Mouse (Mus musculus) liver, embryonic 14.5 days (tissue): Measurements from ENCODE around the gene Iqgap2. TPM values are rescaled to one million over a fixed set of nuclear protein-coding genes. Genes with fewer than 3 reads are reported as not detected.

Experiments
- ATAC-seq: fragments of 200-750 bp; cut with Nextera tagmentation; 2 replicates; pipeline ENCODE4 v1.8.0; 2017; ENCODE audit warnings: moderate number of reproducible peaks, mild to moderate bottlenecking, moderate library complexity; ENCODE audit not compliant: insufficient read depth
- DNase-seq, 3 experiments: peaks; one replicate each; pipeline ENCODE4 v3.0.0-alpha.2; 2012 to 2013; ENCODE audit warnings: low read depth in 3 of 3, low spot score in 3 of 3
- H3K27ac ChIP-seq: fragments of 300-500 bp; sonication (generic); 2 replicates; pipeline ENCODE4 v1.5.1; 2014; ENCODE audit warnings: moderate library complexity, mild to moderate bottlenecking, control low read depth, inconsistent platforms
- H3K27me3 ChIP-seq: fragments of 300-500 bp; sonication (generic); 2 replicates; pipeline ENCODE4 v1.6.1; 2014; ENCODE audit warnings: mild to moderate bottlenecking, low read length, moderate library complexity; ENCODE audit not compliant: control insufficient read depth, insufficient read depth
- H3K36me3 ChIP-seq: fragments of 300-500 bp; sonication (generic); replicated peaks from 2 replicates; pipeline ENCODE4 v1.6.1; 2014; ENCODE audit warnings: low read depth; ENCODE audit not compliant: control insufficient read depth, insufficient read depth
- H3K4me1 ChIP-seq, 2 experiments: fragments of 200-500 bp in 1 of 2; fragments of 300-500 bp in 1 of 2; sonication (generic) in 1 of 2; replicated peaks; 2 replicates each; pipeline ENCODE4 v1.6.1; 2012 to 2014; ENCODE audit warnings: antibody characterized with exemption in 1 of 2, inconsistent platforms in 1 of 2, low read length in 1 of 2; ENCODE audit not compliant: control insufficient read depth in 2 of 2, insufficient read depth in 2 of 2
- H3K4me2 ChIP-seq: fragments of 300-500 bp; sonication (generic); 2 replicates; pipeline ENCODE4 v1.6.1; 2014; ENCODE audit warnings: low read depth, mild to moderate bottlenecking, control low read depth, moderate library complexity
- H3K4me3 ChIP-seq, 2 experiments: fragments of 200-500 bp in 1 of 2; fragments of 300-500 bp in 1 of 2; sonication (generic) in 1 of 2; 2 replicates each; pipeline ENCODE4 v1.5.1; 2012 to 2014; ENCODE audit warnings: low read depth in 2 of 2, low read length in 2 of 2, mild to moderate bottlenecking in 2 of 2, control low read depth in 1 of 2, inconsistent platforms in 1 of 2, moderate library complexity in 1 of 2; ENCODE audit not compliant: insufficient read depth in 1 of 2
- H3K9ac ChIP-seq: fragments of 300-500 bp; sonication (generic); replicated peaks from 2 replicates; pipeline ENCODE4 v1.6.1; 2014; ENCODE audit warnings: mild to moderate bottlenecking, control low read depth, moderate library complexity
- H3K9me3 ChIP-seq: fragments of 300-500 bp; sonication (generic); 2 replicates; pipeline ENCODE4 v1.6.1; 2016; ENCODE audit warnings: low read length, mixed read lengths; ENCODE audit not compliant: control insufficient read depth
- CTCF ChIP-seq: IDR thresholded peaks from 2 replicates; pipeline ENCODE4 v1.5.1; 2016; ENCODE audit warnings: antibody characterized with exemption, low read depth, control low read depth
- EP300 ChIP-seq: IDR thresholded peaks from 2 replicates; pipeline ENCODE4 v1.6.1; 2016; ENCODE audit warnings: antibody characterized with exemption, low read depth
- WGBS: fragments of 180-500 bp; shearing (Covaris S2); extraction: QIAGEN DNeasy Blood & Tissue Kit; methylation state at CpG from one replicate; pipeline ENCODE4 v1.1.7; 2014; ENCODE audit not compliant: insufficient replicate concordance; 5-methylcytosine and 5-hydroxymethylcytosine counted together
- polyA plus RNA-seq, 2 experiments: library from polyadenylated mRNA; depleted of rRNA in 1 of 2; stranded (reverse) in 1 of 2; unstranded in 1 of 2; fragments of >200 nt; fragmentation: Nextera tagmentation in 1 of 2; extraction: Ambion mirVana in 1 of 2; gene quantifications; 2 replicates each; pipeline versions ENCODE4 v1.2.1 to v1.2.3; 2012 to 2014

Iqgap2 gene
- polyA plus RNA-seq, 2 experiments = 10.8 to 11.8 TPM

DNA sequence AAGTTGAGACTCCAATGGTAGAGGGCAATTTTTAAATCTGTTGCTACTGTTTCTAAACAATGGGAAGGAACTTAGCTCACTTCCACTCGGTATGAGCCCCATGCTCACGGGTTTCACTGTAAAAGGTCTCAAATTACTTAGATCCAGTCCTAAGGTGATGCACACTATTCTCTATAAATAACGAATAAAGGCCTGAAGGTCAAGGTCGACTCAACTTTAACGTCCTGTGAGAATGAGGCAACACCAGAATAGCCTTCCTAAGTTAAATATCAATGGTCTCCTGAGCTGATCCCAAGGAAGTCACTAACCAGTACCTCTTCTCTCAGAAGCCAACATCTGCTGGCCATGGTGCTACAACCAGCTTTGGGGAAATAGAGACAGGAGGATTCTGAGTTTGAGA, 45.4 kb downstream of the Iqgap2 start:
- no peak for DNase-seq
- H3K27me3 ChIP-seq = no peaks in the 10 kb centered on the region
- H3K27ac ChIP-seq = no peak overlapping the region
- no peaks in the 10 kb centered on the region for H3K9me3 ChIP-seq
- H3K4me1 ChIP-seq = peaks cover 0 to 5% of the 10 kb centered on the region in 2 experiments; a peak in 2 of 4 replicates
- no peak overlapping the region for H3K4me3 ChIP-seq
- ATAC-seq = no peak
- TF ChIP-seq EP300 (no peak), CTCF (no peak)
- 51% methylated on average over 5 of the region's 5 CpGs for WGBS
- H3K4me2 ChIP-seq = no peak overlapping the region
- H3K36me3 ChIP-seq = no peaks in the 10 kb centered on the region
- H3K9ac ChIP-seq = no peak overlapping the region

DNA sequence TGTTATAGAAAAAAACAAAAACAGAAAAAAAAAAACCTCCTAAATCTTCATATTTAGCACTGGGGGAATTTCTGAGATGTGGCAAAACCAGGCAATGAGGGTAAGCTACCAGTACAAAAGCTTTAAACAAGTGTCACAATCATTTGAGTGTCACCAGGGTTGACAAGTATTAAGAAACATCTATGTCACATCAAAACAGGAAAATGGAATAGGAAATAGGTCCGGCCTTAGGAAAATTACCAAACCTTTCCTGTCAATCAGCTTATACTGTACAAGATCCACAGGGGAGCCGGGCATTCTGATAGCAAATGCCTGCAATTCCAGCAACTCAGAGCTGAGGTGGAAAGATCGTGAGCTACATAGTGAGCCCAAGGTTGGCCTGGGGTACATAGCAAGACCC, 46.8 kb downstream of the Iqgap2 start:
- WGBS = 55% methylated on average over 3 of the region's 3 CpGs
- no peak for DNase-seq
- H3K9me3 ChIP-seq = no peaks in the 10 kb centered on the region
- no peak overlapping the region for H3K4me2 ChIP-seq
- ATAC-seq = no peak
- no peaks in the 10 kb centered on the region for H3K27me3 ChIP-seq
- H3K9ac ChIP-seq = no peak overlapping the region
- no peak overlapping the region for H3K4me3 ChIP-seq
- H3K27ac ChIP-seq = no peak overlapping the region
- TF ChIP-seq CTCF (no peak), EP300 (no peak)
- no peaks in the 10 kb centered on the region for H3K36me3 ChIP-seq
- 0 out of 4 replicates have a peak, but pooled peaks cover 0 to 2% of the 10 kb centered on the region in 2 experiments for H3K4me1 ChIP-seq

GRCm38 (mm10) chr13:95843411-95844026, 48.2 kb downstream of the Iqgap2 start:
- DNase-seq (no peak), ATAC-seq (no peak)
- Histone ChIP-seq H3K27ac (no peak overlapping the region), H3K36me3 (no peaks in the 10 kb centered on the region), H3K9ac (no peak overlapping the region), H3K27me3 (no peaks in the 10 kb centered on the region), H3K9me3 (no peaks in the 10 kb centered on the region), H3K4me2 (no peak overlapping the region), H3K4me3 (no peak overlapping the region), H3K4me1 (0 out of 4 replicates have a peak, but pooled peaks cover 0 to 2% of the 10 kb centered on the region in 2 experiments)
- TF ChIP-seq EP300 = no peak
- no peak for TF ChIP-seq CTCF
- 66% methylated on average over 10 of the region's 10 CpGs for WGBS

DNA sequence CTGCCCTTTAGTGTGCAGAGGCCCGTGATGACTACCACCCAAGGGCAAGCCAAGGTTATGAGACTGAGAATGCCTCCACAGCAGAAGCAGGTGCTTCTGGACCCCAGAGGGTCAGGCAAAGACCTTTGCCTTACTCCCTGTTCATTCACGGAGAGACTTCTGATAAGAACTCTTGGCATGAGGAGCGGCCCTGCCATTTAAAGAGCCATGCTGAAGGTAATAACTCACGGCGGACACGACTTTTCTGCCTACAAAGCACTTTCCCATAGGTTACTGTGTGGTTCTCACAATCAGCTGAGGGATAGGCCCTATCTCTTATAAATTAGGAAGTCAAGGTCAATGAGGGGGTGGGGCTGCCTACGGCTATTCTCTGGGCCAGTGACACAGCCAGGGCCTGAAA, 48.9 kb downstream of the Iqgap2 start:
- 63% methylated on average over 7 of the region's 7 CpGs for WGBS
- Histone ChIP-seq H3K4me2 (no peak overlapping the region), H3K4me3 (no peak overlapping the region), H3K36me3 (no peaks in the 10 kb centered on the region), H3K9me3 (no peaks in the 10 kb centered on the region), H3K9ac (no peak overlapping the region), H3K27ac (no peak overlapping the region), H3K27me3 (no peaks in the 10 kb centered on the region), H3K4me1 (0 out of 4 replicates have a peak, but pooled peaks cover 0 to 2% of the 10 kb centered on the region in 2 experiments)
- no peak for ATAC-seq
- DNase-seq = no peak
- TF ChIP-seq CTCF (no peak), EP300 (no peak)

DNA sequence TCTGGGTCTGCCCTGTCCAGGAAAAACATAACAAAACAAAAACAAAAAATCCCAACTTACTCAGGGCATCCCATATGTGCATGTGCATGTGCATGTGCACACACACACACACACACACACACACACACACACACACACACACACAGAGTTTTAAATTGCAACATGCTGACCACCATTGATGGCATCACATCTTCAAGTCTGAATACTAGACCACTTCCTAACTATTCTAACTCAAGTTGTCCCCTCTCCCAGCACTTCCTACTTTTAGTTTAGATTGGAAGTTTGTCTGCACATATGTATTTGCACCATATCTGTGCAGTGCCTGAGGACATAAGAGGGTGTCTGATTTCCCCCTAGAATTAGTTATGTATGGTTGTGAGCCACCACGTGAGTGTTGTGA, 49.8 kb downstream of the Iqgap2 start:
- DNase-seq (no peak), ATAC-seq (no peak)
- Histone ChIP-seq H3K27me3 (no peaks in the 10 kb centered on the region), H3K4me2 (no peak overlapping the region), H3K4me3 (no peak overlapping the region), H3K9me3 (no peaks in the 10 kb centered on the region), H3K4me1 (0 out of 4 replicates have a peak, but pooled peaks cover 0 to 4% of the 10 kb centered on the region in 2 experiments), H3K36me3 (no peaks in the 10 kb centered on the region), H3K27ac (no peak overlapping the region), H3K9ac (no peak overlapping the region)
- WGBS = 64% methylated on average over 1 of the region's 1 CpGs
- TF ChIP-seq EP300 (no peak), CTCF (no peak)
